Mouse (Mus musculus): ENCODE measurements around the gene Myh10. TPM values are rescaled to one million over a fixed set of nuclear protein-coding genes. Genes with fewer than 3 reads are reported as not detected.

Myh10 gene
- total RNA-seq, 4 experiments from 2014 or later = 200 to 257 (median 222) TPM

- no peak for DNase-seq (ENCODE audit: low spot score in 2 of 2)
Observed at GRCm38 (mm10) chr11:68854621-68855020, 163.3 kb downstream of the Myh10 start.

GRCm38 (mm10) chr11:68857329-68857728, 166.0 kb downstream of the Myh10 start:
- no peak for DNase-seq (ENCODE audit: low spot score in 2 of 2)

- DNase-seq (ENCODE audit: low spot score in 2 of 2) = no peak
Observed at GRCm38 (mm10) chr11:68859943-68860593, 168.7 kb downstream of the Myh10 start.

GRCm38 (mm10) chr11:68862260-68862659, 170.9 kb downstream of the Myh10 start:
- no peak for DNase-seq (ENCODE audit: low spot score in 2 of 2)

- no peak for DNase-seq (ENCODE audit: low spot score in 2 of 2)
Observed at GRCm38 (mm10) chr11:68863631-68864091, 172.3 kb downstream of the Myh10 start.

GRCm38 (mm10) chr11:68864544-68865189, 173.3 kb downstream of the Myh10 start:
- no peak for DNase-seq (ENCODE audit: low spot score in 2 of 2)

Other genes with a start within 250 kb of the Myh10 start
- gene Pik3r6, start 188.5 kb upstream of the Myh10 start, total RNA-seq (2022) = 1 to 10 TPM; 3.1 to 4.8 (median 3.6) TPM
- gene Mfsd6l, start 135.4 kb upstream of the Myh10 start, total RNA-seq (2022) = under 1 TPM in 2 of 4 experiments, not detected in 2; 0.16 to 0.23 TPM
- 1 to 10 TPM; 1.0 to 1.6 (median 1.4) TPM for gene Ccdc42, start 104.5 kb upstream of the Myh10 start, total RNA-seq (2022)
- gene Ndel1, start 180.3 kb downstream of the Myh10 start, total RNA-seq (2022) = 100 to 1,000 TPM in 3 of 4 experiments, 10 to 100 TPM in 1; 95.2 to 113 (median 110) TPM
- under 1 TPM in 1 of 4 experiments, not detected in 3; 0.17 TPM for gene Rnf222, start 197.0 kb downstream of the Myh10 start, total RNA-seq (2022)
- gene Rpl26, start 210.0 kb downstream of the Myh10 start, total RNA-seq (2022) = 100 to 1,000 TPM; 920 to 943 (median 931) TPM
- gene Odf4, start 235.5 kb downstream of the Myh10 start, total RNA-seq (2022) = 1 to 10 TPM; 1.1 to 2.2 (median 1.7) TPM